Mouse (Mus musculus): ENCODE results near the gene Sipa1. TPM values are rescaled to one million over a fixed set of nuclear protein-coding genes. Genes with fewer than 3 reads are reported as not detected.

The Sipa1 gene
- total RNA-seq, 2 experiments from 2014 or later, result 16.6 to 18.0 TPM

DNA sequence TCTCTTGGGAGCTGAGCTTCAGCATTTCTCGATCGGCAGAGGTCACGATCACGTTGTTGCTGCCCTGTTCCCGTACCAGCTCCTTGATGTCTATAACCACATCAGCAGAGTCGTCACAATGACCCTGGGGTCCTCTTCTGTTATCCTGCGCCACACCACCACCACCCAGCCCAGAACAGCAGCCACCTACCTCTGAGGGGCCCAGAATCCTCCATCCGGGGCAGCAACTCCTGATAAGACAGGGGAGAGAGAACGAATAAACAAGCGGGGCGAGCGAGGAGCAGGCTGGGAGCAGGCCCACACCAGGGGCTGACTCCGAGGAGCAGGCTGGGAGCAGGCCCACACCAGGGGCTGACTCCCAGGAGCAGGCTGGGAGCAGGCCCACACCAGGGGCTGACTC lies 22.9 kb upstream of the Sipa1 start:
- no peak for DNase-seq

DNA sequence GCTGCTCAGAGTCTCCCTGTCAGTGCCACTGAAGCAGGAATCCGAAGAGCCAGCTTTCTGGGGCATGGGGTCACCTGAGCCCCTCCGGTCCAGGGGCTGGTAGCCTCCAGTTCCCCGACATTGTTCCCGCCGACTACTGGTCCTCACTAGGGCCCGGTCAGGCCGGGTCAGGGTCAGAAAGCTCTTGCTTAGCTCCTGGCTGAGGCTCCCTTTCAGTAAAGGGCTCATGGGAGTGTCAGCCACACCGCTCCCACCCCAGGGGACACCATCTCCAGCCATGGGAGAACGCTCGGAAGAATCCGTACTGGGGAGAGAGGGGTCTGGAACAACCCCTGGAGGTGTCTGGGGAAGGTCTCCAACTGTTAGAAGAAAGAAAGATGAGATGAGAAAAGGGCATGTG lies 22.4 kb upstream of the Sipa1 start:
- DNase-seq, result no peak

DNA sequence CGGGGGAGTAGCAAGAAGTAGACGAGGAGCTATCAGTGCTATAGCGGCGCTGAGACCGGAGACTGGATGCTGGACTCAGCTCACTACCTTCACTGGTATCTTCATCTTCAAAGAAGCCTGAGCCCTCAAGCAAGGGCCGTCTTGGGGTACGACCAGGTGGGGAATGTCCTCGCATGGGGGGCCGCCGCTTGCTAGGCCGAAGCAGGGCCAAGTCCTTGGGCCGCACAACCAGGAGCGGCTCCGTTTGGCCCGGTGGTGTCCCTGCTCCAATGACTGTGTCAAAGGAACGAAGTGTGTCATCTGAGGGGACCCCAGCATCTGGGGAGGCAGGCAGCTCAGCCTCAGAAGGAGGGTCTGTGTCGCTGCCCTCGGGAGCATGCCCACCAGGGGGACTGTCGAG lies 21.9 kb upstream of the Sipa1 start:
- no peak for DNase-seq

DNA sequence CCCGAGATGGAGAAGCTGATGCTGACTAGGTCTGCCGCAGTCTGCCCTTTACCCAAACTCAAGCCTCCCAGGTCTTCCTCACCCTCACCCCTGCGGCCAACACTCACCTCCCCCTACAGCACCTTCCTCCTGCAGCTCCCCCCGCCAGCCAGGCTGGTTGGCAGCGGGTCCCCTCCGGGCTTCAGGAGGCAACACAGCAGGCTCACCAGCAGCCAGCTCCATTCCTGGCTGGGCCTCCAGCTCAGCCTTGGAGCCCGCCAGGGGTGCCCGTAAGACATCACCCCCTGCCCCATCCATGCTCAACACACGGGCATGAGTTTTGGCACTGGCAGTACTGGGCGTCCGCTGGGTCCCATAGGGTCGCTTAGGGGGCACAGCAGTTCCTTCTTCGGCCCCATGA lies 21.5 kb upstream of the Sipa1 start:
- DNase-seq, result no peak

DNA sequence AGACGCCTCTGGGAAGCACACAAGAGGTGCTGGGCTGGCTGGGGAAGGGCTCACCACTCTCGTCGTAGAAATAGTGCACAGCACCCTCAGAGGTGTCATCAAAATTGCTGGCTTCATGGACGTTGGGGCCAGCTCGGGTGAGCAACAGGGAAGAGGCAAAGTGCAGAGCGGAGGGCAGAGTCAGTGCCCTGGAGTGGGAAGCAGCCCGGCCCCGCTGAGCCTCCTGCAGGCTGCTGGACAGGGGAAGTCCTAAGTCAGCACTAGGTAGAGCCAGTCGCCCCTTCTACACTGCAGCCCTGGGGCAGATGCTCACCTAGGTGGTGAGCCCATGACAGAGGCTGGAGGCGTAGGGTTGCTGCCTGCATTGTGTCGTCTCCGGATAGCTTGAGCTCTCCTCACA lies 20.7 kb upstream of the Sipa1 start:
- no peak for DNase-seq

DNA sequence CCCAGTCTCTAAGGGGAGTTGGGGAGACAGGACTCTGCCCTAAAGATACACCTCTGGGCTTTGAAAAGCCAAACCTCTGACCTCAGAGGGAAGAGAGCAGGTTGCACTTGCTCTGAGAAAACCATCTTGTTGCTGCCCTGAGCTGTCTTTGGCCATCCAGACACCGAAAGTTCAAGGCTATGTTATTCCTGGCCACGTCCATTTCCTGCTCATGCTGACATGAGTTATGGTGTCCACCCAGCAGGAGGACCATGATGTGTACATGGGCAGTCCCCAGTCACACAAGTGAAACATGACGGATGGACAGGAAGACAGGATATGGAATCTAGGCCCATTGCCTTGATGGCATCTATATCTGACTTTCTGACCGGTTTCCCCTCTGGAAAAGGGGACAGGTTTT lies 16.9 kb upstream of the Sipa1 start:
- no peak for DNase-seq

DNA sequence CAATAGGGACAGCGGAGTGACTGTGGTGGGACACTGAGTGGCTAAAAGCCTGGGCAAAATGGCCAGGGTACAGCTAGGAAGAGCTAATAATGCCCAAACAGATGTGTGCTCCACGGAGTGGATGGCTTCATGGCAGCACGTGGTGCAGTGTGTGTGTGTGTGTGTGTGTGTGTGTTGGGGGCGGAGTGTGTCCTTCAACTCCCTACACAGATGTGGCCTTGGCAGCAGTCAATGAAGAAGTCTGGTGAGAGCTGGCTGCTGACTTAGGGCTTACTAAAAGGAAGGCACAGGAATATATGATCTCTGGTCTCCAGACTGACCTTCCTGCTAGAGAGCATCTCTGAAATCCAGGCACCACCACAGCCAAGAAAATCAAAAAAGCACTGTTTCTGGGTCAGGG lies 4.9 kb upstream of the Sipa1 start:
- DNase-seq, result no peak

DNA sequence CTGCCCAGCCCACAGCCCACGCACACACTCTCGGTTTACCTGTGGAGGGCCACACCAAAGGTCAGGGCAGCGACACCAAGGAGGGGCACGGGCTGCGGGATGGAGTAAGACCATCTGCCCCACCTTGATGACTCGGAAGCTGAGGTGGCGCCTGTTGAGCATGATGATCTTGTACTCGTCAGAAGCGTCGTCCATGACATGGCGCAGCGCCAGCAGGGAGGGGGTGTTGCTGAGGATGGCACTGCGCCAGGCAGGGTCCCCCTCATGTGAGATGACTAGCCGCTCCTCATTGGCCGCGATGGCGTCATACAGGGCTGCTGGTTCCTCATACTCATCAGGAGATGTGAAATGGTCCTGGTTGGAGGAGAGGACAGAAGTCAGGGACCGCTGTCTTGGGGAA lies 2.9 kb upstream of the Sipa1 start:
- no peak for DNase-seq

DNA sequence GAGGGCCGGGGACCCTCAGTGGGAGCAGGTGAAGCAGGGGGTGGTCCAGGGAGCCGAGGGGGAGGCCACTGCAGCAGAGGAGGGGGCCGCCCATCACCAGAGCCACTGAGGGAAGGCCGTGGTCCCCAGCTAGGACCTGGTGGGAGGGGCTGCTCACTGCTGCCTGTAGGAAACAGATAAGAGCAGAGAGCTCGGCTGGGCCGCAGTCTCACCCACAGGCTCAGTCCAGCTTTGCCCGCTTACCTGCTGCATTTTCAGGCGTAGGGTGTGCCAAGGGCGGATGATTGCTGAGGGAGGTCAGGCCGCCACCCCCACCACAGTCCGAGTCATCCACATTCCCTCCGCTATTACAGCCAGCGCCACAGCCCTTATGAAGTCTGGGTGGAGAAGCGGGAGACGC lies 2.0 kb upstream of the Sipa1 start:
- DNase-seq, result no peak

DNA sequence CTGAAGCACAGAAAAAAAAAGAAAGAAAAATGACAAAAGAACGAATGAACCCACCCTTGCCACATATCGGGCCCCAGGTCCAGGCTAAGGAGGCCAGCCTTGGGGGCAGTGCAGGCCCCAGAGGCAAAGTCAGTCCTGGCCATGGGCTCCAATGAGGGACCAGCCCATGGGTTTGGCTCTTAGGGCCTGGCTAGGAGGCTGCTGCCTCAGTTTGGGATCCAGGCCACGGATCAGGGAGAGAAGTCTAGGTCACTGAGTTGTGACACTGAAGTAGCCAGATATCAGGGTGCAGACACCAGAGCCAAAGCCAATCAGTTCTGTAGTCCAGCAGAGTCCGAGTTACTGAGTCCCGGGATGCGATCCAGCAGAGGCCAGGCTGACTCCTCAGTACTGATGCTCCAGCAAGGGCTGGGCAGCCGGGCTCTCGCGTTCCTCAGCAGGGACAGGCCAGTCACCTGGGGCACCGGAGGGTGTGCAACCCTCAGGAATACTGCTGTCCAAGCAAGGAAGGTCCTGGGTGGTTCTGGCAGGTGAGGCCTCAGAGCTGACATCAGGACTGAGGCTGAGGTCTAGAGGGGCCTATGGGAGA lies 1.3 kb upstream of the Sipa1 start:
- no peak for DNase-seq

DNA sequence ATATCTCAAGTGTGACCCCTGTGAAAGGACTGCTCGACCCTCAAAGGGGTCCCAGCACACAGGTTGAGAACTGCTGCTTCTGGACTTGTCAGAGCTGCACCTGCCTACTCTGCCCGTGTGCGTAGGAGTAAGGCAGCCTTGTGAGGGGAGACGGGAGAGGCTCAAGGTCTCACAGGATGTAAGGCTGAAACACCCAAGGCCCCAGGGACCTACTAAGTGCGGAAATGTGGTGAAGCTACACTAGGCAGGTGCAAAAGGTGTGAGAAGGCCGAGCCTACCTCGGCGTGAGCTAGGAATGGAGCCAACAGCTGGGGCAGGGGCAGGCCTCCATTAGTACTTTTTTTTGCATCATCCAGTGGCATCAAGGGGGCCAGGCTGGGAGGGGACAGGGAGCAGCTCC lies 1.2 kb downstream of the Sipa1 start:
- no peak for DNase-seq

DNA sequence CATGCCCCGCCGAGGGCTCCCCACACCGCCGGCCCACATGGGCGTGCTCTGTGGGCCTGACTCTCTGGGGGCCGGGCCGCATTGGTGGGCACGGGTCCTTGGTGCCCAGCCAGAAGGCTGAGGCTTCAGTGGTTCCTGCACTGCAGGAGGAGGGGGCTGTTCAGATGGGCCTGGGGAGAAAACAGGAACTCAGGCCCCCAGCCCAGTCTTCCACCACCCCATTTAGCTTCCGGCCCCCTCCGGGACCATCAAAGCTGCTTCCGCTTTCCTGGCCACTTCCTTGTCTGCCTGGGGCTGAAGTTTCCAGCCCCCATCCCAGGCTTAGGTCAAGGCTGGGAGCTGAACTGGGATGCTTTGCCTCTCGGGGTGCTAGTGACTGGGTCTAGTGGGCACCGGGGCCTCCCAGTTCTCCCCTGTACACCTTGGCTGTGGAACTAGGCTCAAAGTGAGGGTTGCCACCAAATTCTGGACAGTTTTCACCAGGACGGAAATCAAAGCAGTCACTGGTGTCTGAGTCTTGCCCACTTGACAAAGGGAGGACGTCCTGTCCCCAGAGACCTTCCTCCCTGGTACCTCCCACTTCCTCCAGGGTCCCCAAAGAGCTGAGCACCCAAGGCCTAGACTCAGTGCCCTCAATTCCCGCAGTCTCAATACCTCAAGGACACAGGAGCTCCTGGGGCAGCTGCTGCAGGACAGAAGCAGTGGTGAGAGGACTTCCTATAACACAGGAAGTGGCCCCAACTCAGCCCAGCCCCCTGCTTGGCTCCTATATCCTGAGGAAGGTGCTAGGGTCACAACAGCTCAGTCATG lies 2.4 kb downstream of the Sipa1 start:
- no peak for DNase-seq

DNA sequence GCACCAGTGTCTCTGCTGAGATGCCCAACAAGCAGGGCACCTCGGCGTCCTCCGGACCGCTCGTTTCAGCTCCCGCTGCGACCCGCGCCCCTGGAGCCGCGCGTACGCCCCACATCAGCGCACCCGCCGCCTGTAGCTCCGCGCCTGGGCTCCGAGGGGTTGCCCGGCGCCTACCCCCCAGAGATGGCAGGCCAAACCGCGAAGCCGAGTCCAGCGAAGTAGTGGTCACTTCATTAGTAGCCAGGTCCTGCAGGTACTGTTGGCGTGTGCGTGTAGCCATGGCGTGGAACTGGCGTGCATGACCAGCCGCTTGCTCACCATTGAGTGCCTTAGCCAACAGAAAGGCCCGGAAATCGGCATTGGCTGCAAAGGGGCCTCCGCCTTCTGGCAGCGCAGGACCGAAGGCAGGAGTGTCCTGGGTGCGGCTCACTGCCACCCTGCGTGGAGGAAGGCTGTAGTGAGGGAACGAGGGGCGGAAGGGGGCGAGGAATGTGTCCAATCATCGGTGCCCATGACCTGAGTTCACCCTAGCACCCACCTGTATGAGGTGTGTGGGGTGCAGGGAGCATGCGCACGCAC lies 8.7 kb downstream of the Sipa1 start:
- no peak for DNase-seq

DNA sequence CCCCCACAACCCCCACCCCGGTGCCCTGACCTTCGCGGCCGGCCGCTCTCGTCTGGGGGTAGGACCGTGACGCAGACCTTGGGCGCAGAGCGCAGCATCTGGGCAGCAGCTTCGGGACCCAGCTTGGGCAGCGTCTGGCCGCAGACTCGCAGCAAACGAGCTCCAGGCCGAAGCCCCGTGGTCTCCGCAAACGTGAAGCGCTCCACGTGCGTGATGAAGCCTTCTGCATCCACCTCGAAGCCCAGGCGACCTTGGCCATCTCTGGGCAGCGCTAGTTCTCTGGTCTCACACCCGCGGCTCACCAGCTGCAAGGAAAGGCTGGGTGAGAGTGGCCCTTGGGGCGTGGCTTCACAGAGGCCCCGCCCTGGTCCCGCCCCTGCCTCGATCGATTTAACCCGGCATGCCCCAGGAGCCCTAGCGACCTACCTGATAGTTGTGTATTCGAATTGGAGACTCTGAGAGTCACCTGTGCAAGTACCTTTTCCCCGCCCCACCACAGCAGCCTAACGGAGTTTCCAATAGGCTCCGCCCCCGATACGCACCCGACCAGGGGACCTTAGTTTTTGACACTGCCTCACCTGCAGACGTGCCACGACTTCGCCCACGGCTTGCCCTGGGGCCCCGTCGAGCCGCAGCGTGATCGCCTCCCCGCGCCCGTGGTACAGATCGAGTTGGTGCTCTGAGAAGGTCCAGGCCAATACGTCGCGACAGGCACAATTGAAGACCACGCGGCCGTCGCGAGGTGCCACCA lies 9.4 kb downstream of the Sipa1 start:
- no peak for DNase-seq

DNA sequence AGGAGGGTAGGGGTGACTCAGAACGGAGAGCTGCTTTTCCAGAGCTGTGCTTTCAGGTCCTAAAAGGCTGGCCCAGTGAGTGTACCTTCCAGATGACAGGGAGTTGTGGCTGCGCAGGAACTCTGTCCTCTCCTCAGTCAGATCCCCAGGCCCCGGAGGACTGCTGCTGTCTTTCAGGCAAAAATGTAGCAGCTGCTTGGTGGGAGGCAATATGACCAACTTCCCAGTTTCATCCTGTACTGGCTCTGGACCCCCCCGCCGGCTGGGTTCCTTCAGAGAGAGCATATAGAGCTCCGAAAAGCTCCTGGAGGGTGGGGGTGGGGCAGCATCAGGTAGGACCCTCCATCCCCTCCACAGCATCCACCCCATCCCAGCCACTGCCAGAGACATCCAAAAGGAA lies 10.9 kb downstream of the Sipa1 start:
- DNase-seq, result no peak

DNA sequence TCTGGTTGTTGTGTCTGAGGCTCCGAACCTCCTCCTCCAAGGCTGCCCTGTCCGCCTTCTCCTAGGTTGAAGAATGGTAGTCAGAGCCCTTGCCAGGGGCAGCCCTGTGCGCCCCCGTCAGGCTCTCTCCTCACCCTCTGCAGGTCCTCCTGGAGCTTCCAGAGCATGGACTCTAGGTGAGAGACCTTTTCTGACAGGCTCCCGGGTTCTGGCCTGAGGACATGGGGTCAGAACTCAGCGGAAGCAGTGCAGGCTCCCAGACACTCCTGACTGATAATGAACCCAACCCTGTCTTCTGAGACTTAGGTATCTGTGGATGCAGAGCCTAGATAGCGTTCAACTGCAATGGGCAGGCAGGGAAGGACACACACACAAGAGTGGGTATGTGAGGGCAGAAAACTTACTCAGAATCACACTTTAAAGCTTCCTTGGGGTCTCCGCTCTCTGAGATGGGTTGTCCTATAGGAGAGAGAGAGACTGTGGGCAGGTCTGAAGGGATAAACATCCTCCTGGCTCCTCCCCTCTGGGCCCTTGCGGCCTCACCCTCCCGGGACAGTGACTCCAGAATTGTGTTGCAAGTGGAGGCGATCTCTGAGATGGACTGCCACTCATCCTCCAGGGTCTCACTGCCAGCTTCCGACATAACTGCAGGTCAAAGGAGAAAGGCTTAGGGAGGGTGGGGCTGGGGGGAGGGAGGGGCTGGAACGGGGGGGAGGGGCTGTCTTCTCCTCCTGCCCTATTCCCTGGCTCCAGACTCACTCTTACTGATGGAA lies 11.8 kb downstream of the Sipa1 start:
- DNase-seq, result no peak

DNA sequence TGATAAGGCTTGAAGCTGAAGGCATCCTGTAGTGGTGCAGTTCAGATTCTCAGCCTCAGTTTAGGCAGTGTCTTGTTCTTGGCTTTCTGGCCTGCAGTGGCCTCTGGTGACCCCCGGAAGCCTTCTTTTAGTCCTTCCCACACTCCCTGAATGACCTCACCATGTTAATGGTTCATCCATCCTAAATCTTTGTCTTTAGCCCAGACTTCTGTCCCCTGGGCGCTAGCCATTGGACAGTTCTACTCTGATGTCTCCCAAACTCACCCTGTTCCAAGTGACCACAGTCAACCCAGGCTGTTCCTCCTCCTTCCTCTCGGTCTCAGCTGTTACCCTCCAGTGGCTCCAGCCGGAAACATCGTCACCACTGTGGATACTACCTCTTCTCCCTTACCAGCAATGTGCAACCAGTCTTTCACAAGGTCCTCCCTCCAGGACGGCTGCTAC lies 14.2 kb downstream of the Sipa1 start:
- DNase-seq, result no peak

DNA sequence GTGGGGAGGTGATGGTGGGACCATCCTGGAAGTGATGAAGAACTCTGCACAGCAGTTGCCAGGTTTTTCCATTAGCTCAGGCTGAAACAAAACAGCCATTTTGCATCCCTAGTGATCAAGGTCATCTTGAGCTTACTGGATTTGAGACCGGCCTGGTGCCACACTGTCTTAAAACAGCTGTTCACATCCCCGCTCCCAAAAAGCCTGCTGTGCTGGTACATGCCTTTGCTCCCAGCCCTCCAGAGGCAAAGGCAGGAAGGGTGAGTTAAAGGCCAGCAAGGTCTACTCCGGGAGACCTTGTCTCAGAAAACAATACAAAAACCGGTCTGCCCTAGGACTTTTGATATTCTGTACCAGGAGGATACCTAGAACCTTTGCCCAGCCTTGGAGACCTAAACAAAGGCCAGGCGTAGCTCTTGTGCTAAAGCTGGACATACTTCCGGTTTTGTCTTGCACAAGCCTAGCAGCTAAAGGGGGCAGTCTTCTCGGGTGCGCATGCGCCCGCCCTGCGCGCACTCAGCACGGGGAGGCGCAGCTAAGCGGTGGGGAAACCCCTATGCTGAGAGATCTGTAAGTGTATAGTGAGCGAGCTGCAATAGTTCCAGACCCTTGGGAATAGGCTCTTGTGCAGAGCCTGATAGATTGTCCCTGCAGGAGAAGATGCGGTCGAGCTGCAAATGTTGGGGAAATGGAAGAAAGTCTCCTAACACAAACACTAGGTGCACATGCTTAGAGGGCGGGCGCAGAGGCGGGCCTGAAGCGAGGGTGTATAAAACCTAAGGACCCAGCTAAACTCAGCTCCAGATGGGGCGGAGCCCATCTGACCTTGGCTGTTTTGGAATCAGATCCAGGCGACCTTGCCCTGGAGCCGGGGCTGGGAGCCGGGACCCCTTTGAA lies 14.9 kb downstream of the Sipa1 start:
- peak; percentile 79 to 80 for DNase-seq

DNA sequence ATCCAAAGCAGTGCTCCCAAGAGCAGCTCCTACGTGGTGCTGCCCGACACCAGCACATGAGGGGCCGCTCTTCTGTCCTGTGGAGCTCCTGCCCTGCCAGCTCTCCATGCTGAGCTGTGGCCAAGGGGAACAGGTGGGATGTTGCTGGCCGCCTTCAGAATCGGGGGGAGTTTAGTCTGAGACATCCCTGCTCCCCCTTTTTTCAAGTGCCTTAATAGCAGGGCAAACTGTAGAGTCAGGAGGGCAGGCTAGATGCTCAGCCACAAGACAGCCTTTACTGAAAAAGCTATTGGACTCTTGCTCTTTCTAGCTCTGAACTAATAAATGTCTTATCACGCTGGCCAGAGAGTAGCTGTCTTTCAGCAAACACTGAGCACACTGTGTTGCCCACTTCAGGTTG lies 15.7 kb downstream of the Sipa1 start:
- no peak for DNase-seq

DNA sequence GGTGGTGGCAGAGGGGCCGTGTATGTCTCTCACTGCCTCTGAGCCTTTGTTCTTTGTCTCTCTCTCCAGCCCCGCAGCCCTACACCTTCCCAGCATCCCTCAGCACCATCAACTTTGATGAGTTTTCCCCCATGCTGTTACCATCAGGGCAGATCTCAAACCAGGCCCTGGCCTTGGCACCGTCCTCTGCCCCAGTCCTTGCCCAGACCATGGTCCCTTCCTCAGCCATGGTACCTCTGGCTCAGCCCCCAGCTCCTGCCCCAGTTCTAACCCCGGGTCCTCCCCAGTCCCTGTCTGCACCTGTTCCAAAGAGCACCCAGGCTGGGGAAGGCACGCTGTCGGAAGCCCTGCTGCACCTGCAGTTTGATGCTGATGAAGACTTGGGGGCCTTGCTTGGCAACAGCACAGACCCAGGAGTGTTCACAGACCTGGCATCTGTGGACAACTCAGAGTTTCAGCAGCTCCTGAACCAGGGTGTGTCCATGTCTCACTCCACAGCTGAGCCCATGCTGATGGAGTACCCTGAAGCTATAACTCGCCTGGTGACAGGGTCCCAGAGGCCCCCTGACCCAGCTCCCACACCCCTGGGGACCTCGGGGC lies 16.7 kb downstream of the Sipa1 start:
- no peak for DNase-seq

DNA sequence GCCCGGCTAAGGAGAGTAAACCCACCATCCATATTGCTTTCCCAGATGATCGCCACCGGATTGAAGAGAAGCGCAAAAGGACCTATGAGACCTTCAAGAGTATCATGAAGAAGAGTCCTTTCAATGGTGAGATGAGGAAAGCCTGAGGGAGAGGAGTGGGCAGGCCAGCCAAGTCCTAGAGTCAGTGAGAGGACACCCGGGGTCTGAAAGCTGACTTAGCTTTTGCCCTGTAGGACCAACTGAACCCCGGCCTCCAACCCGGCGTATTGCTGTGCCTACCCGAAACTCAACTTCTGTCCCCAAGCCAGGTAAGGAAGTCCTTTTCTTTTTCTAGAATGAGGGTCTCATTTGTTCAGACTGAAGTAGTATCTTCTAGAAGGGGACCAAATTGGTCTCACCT lies 18.2 kb downstream of the Sipa1 start:
- DNase-seq, result no peak
